Mouse (Mus musculus) neural tube, embryonic 12.5 days (tissue): ENCODE data around the gene Phactr1. TPM values are rescaled to one million over a fixed set of nuclear protein-coding genes. Genes with fewer than 3 reads are reported as not detected.

Experiments
- ATAC-seq: fragments of 200-750 bp; cut with Nextera tagmentation; 2 replicates; pipeline ENCODE4 v1.8.0; 2017; ENCODE audit warnings: low read depth, mild to moderate bottlenecking, moderate TSS enrichment, moderate library complexity; ENCODE audit not compliant: low FRiP score
- H3K27ac ChIP-seq: fragments of 300-500 bp; sonication (generic); 2 replicates; pipeline ENCODE4 v1.5.1; 2016
- H3K27me3 ChIP-seq: fragments of 300-500 bp; sonication (generic); replicated peaks from 2 replicates; pipeline ENCODE4 v1.6.1; 2016; ENCODE audit warnings: mild to moderate bottlenecking
- H3K36me3 ChIP-seq: fragments of 300-500 bp; sonication (generic); 2 replicates; pipeline ENCODE4 v1.6.1; 2016; ENCODE audit warnings: mild to moderate bottlenecking
- H3K4me1 ChIP-seq: fragments of 300-500 bp; sonication (generic); 2 replicates; pipeline ENCODE4 v1.6.1; 2016
- H3K4me2 ChIP-seq: fragments of 300-500 bp; sonication (generic); replicated peaks from 2 replicates; pipeline ENCODE4 v1.6.1; 2016; ENCODE audit warnings: mild to moderate bottlenecking
- H3K4me3 ChIP-seq: fragments of 300-500 bp; sonication (generic); 2 replicates; pipeline ENCODE4 v1.5.1; 2016
- H3K9ac ChIP-seq: fragments of 300-500 bp; sonication (generic); 2 replicates; pipeline ENCODE4 v1.6.1; 2016; ENCODE audit warnings: mild to moderate bottlenecking
- H3K9me3 ChIP-seq: fragments of 300-500 bp; sonication (generic); 2 replicates; pipeline ENCODE4 v1.6.1; 2016; ENCODE audit warnings: mild to moderate bottlenecking
- WGBS: fragments of 180-500 bp; shearing (Covaris S2); methylation state at CpG from one replicate; pipeline ENCODE4 v1.1.7; 2016; 5-methylcytosine and 5-hydroxymethylcytosine counted together
- polyA plus RNA-seq: library from polyadenylated mRNA; unstranded; fragments of >200 nt; fragmentation: Nextera tagmentation; extraction: Ambion mirVana; gene quantifications from 2 replicates; pipeline ENCODE4 v1.2.1, GENCODE M21; 2016

Gene Phactr1
- polyA plus RNA-seq, 1 experiment from 2014 or later: 47.5 TPM

DNA sequence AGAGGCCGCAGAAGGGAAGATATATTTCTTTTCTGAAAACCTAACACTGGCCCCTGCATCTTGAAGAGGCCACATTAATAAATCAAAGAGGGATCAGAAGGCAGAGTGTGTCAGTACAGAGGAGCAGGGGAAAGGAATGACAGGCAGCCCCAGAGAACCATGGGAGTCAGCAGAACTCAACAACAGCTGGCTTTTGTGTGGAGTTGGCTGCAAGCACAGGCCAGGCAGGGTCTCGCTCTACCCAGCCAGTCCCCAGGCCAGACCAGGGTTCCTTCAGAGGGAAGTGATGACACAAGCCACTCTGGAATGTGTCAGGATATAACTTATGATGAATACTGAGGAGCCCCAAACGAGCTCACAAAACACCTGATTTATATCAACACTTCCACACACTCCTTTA is 479.0 kb downstream of the Phactr1 start:
- no peaks in the 10 kb centered on the region for H3K27me3 ChIP-seq
- H3K36me3 ChIP-seq: peaks cover 25% of the 10 kb centered on the region
- no peaks in the 10 kb centered on the region for H3K9me3 ChIP-seq
- no peak overlapping the region for H3K4me2 ChIP-seq
- no peak overlapping the region for H3K4me3 ChIP-seq
- no peak overlapping the region for H3K27ac ChIP-seq
- no peak for ATAC-seq
- no peak overlapping the region for H3K9ac ChIP-seq
- WGBS: 53% methylated on average over 3 of the region's 3 CpGs
- H3K4me1 ChIP-seq: no peaks in the 10 kb centered on the region

DNA sequence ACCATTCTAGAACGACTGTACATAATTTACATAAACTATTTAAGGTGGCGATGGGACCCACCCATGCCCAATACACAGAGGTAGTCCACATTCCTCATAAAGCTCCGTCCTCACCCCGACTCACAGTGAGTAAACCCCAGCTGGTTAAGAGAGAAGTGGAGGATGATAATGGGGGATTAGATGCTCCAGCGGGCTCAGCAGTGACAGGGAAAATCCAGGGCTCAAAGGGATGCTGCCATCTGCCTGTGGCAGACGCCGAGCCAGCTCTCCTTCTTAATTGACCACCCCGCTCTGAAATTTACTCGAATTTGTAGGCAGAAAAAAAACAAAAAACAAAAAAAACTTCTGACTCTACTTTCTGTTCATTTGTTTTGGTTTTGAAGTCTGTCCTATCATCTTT is 487.3 kb downstream of the Phactr1 start:
- 82% methylated on average over 9 of the region's 9 CpGs for WGBS
- 0 out of 2 replicates have a peak, but pooled peaks cover 6% of the 10 kb centered on the region for H3K4me1 ChIP-seq
- no peak for ATAC-seq
- H3K36me3 ChIP-seq: peaks cover 13% of the 10 kb centered on the region
- no peaks in the 10 kb centered on the region for H3K27me3 ChIP-seq
- no peak overlapping the region for H3K4me2 ChIP-seq
- no peaks in the 10 kb centered on the region for H3K9me3 ChIP-seq
- H3K9ac ChIP-seq: no peak overlapping the region
- H3K4me3 ChIP-seq: no peak overlapping the region
- H3K27ac ChIP-seq: no peak overlapping the region

DNA sequence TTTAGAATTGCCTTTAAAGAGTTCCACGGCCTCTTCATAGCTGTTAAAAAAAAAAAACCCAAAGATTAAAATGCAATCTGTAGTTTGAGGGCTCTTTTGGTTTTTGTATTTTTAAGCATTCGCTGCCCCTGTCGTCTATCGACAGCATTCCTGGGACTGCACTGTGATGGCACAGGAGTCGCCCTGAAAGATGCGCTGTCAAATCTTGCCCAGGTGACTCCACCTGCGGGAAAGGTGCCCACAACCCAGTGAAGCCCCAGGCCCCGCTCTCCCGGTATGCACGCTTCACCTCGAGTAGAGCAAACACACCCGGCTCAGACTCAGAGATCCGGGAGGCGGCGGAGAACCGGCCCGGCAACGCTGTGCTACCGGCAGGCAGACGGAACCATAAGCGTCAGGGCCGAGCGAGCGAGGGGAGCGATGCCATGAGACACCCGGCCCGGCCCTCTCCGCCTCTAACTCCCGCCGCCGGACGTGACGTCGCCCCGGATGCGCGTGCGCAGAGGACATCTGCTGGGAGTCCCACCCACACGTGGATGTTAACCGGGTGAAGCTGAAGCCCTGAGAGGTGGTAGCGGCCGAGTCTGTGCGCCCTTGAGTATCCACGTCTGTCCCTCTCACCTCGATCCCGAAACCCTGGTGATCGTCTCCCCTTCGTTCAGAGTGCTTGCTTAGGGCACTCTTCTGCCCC is 490.7 kb downstream of the Phactr1 start, which contains the start of gene Tbc1d7:
Gene Tbc1d7 (minus strand): TSS at position 482 of the 691 bp plus-strand sequence.
- Histone ChIP-seq H3K27ac (no peak within 1 kb of the TSS), H3K4me1 (0 out of 2 replicates have a peak, but pooled peaks cover 6% of the 10 kb centered on the region), H3K9me3 (no peaks in the 10 kb centered on the region), H3K27me3 (no peaks in the 10 kb centered on the region), H3K4me2 (peak within 1 kb of the TSS; percentile 71), H3K4me3 (peak within 1 kb of the TSS; percentile 60), H3K36me3 (no peaks in the 10 kb centered on the region; the same call in 1 of the 2 replicates), H3K9ac (peak within 1 kb of the TSS; percentile 80)
- under 1% methylated on average over 48 of the region's 48 CpGs for WGBS
- ATAC-seq: peak; percentile 93

DNA sequence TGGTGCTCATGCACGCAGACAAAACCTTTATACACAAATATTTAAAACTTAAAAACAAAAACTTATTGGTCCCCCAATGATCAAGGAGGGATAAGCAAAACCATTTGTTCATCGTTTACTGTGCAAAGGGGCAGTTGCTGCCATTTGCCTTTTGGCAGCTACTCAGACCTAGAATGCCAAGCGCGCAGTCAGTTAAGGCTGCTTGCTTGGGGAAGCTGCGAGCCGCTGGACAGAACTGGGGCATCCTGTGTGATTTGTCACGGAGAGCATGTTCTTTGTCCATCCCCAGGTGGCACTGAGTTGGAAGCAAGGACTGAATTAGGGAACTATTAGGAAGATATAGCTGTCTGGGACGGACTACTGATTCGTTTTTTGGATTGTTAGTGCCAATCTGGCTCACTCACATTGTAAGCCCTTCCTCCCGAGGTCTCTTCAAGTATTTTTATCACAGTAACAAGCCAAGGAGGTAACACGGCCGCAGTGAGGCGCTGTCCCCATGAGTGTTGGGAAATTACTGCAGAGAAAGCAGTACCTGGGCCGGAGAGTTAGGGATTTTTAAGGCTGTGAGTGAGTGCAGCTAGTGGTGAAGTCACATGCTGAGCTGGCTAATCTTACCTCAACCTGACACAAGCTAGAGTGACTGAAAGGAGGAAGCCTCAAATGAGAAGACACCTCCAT is 491.8 kb downstream of the Phactr1 start:
- no peaks in the 10 kb centered on the region; the same call in 1 of the 2 replicates for H3K36me3 ChIP-seq
- H3K4me3 ChIP-seq: peak overlapping the region; percentile 60; the same call in 1 of the 2 replicates
- no peak overlapping the region for H3K27ac ChIP-seq
- no peaks in the 10 kb centered on the region for H3K9me3 ChIP-seq
- no peak overlapping the region; the same call in 1 of the 2 replicates for H3K9ac ChIP-seq
- 36% methylated on average over 14 of the region's 14 CpGs for WGBS
- H3K4me1 ChIP-seq: 0 out of 2 replicates have a peak, but pooled peaks cover 6% of the 10 kb centered on the region
- no peaks in the 10 kb centered on the region for H3K27me3 ChIP-seq
- ATAC-seq: no peak
- peak overlapping the region; percentile 71 for H3K4me2 ChIP-seq

DNA sequence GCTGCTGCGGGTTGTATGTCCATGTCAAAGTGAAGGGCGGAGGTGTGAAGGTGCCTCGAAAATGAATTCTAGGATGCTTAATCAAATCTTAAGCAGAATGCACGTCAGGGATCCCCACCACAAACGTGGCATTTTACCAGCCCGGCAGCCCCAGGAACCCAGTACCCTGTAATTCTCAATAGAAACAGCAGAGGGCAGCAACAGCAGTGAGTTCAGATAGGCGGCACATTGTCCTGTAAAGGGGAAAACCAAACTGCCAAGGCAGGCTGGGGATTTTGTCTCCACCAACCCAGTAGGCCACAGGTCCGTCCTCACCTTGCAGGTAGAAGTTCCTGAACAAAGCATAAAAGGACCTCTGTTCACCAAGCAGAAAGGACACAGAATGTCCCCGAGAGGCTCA is 492.8 kb downstream of the Phactr1 start:
- Histone ChIP-seq H3K9me3 (no peaks in the 10 kb centered on the region), H3K27ac (no peak overlapping the region), H3K27me3 (no peaks in the 10 kb centered on the region), H3K36me3 (no peaks in the 10 kb centered on the region), H3K9ac (no peak overlapping the region), H3K4me2 (no peak overlapping the region), H3K4me3 (no peak overlapping the region), H3K4me1 (0 out of 2 replicates have a peak, but pooled peaks cover 6% of the 10 kb centered on the region)
- no peak for ATAC-seq
- WGBS: 16% methylated on average over 9 of the region's 9 CpGs

DNA sequence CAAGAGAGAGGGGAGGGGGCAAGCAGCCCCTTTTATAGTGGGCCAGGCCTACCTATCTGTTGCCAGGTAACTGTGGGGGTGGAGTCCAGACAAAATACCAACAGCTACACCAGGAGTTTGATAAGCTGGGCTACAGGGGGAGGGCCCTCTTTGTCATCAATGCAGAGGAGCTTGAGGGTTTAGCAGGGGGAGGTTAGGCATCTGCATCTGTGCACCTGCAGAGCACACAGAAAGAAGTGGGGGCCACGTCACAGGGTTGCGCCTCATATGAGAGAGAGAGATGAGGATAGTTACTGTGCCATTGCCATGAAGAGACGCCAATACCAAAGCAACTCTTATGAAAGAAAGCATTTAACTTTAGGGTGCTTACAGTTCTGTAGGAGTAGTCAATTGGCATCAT is 496.3 kb downstream of the Phactr1 start:
- H3K27ac ChIP-seq: no peak overlapping the region
- no peak for ATAC-seq
- 0 out of 2 replicates have a peak, but pooled peaks cover 6% of the 10 kb centered on the region for H3K4me1 ChIP-seq
- no peak overlapping the region for H3K4me2 ChIP-seq
- no peak overlapping the region for H3K9ac ChIP-seq
- no peaks in the 10 kb centered on the region for H3K27me3 ChIP-seq
- no peak overlapping the region for H3K4me3 ChIP-seq
- H3K9me3 ChIP-seq: no peaks in the 10 kb centered on the region
- no peaks in the 10 kb centered on the region for H3K36me3 ChIP-seq
- 91% methylated on average over 3 of the region's 3 CpGs for WGBS

DNA sequence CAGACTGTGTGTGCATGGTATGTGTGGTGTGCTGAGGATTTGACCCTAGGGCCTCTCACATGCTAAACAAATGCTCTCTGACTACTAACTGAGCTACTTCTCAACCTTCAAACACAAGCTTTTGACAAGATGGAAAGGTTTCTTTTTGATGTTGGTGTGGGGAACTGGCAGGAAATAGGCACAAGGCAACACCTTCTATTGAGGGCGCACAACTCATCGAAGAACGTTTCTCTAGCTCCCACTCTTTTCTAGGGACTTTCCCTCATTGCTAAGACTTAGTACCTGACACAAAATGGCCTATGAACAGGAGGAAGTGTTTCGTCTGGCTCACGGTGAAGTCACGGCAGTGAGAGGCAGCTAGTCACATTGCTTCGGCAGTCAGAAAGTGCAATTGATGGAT is 496.9 kb downstream of the Phactr1 start:
- 89% methylated on average over 7 of the region's 7 CpGs for WGBS

DNA sequence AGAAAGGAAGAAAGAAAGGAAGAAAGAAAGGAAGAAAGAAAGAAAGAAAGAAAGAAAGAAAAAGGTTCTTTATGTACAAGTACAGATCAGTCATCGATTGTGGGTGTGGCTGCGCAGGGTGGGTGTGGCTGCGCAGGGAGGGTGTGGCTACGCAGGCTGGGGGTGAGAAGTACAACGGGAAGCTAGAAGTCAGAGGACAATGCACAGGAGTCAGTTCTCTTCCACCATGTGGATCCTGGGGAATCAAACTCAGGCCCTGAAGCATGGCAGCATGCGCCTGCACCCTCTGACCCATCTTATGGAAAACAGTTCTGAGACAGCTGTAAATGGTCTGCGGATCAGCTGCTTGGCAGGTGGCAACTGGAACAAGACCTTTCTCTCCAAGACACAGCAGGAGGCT is 500.7 kb downstream of the Phactr1 start:
- H3K36me3 ChIP-seq: no peaks in the 10 kb centered on the region
- ATAC-seq: no peak
- no peak overlapping the region for H3K9ac ChIP-seq
- H3K4me1 ChIP-seq: 0 out of 2 replicates have a peak, but pooled peaks cover 3% of the 10 kb centered on the region
- WGBS: 60% methylated on average over 7 of the region's 7 CpGs
- H3K4me3 ChIP-seq: no peak overlapping the region
- H3K27me3 ChIP-seq: no peaks in the 10 kb centered on the region
- H3K9me3 ChIP-seq: no peaks in the 10 kb centered on the region
- no peak overlapping the region for H3K27ac ChIP-seq
- no peak overlapping the region for H3K4me2 ChIP-seq

More for the DNA sequence above, 496.9 kb downstream of the Phactr1 start:
- Histone ChIP-seq H3K4me3 (no peak overlapping the region), H3K9ac (no peak overlapping the region), H3K4me1 (0 out of 2 replicates have a peak, but pooled peaks cover under 1% of the 10 kb centered on the region), H3K27ac (no peak overlapping the region), H3K4me2 (no peak overlapping the region), H3K9me3 (no peaks in the 10 kb centered on the region), H3K36me3 (no peaks in the 10 kb centered on the region), H3K27me3 (no peaks in the 10 kb centered on the region)
- ATAC-seq: no peak

DNA sequence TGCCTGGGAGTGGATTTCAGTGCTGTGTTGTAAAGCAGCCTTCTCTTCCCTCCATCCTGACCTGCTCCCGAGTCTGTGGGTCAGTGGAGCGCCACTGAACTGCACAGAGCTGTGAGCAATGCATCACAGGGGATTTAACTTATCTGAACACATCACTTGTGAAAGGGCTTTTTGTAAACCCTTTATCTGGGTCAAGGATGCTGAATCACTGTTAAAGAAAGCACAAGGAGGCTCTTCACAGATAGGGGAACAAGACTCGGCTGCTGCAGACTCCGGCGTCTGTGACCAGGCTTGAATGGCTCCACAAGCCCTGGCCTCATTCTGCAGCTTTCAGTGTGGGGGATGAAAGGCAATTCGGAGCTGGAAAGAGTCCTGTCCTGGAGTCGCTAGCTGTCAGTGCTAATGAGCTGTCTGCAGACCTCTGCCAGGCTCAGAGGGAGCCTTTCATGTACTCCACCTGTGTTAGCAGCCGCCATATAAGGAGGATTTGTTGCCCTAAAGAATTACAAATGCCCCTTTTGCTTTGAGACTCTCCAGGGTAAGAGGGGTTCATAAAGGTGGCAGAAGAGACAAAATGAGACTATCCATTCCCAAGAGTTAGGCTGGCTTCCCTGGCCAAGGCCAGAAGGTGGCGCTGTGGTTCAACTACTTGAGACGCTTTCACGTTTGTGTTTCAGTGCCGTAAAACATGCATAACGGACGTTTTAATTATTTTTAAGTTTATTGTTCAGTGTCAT is 502.2 kb downstream of the Phactr1 start:
- Histone ChIP-seq H3K9me3 (no peaks in the 10 kb centered on the region), H3K27me3 (no peaks in the 10 kb centered on the region), H3K36me3 (no peaks in the 10 kb centered on the region), H3K4me1 (0 out of 2 replicates have a peak, but pooled peaks cover 3% of the 10 kb centered on the region), H3K27ac (no peak overlapping the region), H3K4me2 (peak overlapping the region; percentile 48), H3K9ac (no peak overlapping the region), H3K4me3 (peak overlapping the region; percentile 11; the same call in 1 of the 2 replicates)
- ATAC-seq: peak; percentile 48
- 21% methylated on average over 14 of the region's 14 CpGs for WGBS

DNA sequence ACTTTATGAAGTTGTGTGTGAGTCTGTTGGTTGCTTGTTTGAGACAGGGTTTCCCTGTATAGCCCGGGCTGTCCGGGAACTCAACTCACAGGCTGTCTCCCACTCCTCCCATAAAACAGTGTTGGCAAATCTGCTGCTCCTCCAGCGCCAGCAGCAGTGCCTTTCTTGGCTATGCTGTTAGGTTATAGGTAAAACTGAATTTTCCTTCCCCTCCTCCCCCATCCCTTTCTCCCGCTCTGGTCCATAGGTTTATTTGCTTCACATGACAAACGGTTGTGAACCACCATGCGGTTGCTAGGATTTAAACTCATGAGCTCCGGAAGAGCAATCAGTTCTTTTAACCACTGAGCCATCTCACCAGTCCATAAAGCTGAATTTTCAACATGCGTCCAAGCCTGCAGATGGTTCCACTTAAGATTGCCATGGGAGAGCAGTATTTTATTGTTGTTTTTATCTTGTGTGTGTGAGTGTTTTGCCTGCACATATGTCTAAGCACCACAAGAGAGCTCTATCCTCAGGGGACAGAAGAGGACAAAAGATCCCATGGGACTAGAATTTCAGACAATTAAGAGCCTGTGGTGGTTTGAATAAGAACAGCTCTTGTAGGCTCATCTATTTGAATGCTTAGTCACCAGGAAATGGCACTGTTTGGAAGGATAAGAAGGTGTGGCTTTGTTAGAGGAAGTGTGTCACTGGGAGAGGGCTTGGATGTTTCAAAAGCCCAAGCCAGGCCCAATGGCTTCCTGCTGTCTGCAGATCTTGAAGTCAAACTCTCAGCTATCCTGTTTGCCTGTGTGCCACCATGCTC is 503.0 kb downstream of the Phactr1 start:
- Histone ChIP-seq H3K4me2 (peak overlapping the region; percentile 48), H3K27me3 (no peaks in the 10 kb centered on the region), H3K9me3 (no peaks in the 10 kb centered on the region), H3K9ac (no peak overlapping the region), H3K4me3 (peak overlapping the region; percentile 11; the same call in 1 of the 2 replicates), H3K4me1 (0 out of 2 replicates have a peak, but pooled peaks cover 3% of the 10 kb centered on the region), H3K27ac (no peak overlapping the region), H3K36me3 (no peaks in the 10 kb centered on the region)
- ATAC-seq: peak; percentile 68
- WGBS: 53% methylated on average over 8 of the region's 8 CpGs

DNA sequence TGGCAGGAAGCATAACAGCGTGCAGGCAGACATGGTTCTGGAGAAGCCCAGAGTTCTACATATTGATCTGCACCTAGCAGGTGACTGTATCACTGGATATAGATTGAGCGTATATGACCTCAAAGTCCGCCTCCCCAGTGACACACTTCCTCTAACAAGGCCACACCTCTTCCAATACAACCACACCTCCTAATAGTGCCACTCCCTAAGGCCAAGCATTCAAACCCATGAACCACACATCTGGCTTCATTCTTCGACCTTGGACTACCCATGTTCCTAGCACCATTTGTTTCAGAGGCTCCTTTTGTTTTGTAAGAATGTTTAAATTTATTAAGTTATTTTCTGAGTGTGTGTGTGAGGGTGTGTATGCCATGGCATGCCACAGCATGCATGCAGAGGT is 507.3 kb downstream of the Phactr1 start:
- Histone ChIP-seq H3K4me2 (no peak overlapping the region), H3K9me3 (no peaks in the 10 kb centered on the region), H3K27me3 (0 out of 2 replicates have a peak, but pooled peaks cover 4% of the 10 kb centered on the region), H3K4me1 (peaks cover 5% of the 10 kb centered on the region; the same call in 1 of the 2 replicates), H3K36me3 (no peaks in the 10 kb centered on the region), H3K27ac (no peak overlapping the region), H3K9ac (no peak overlapping the region), H3K4me3 (no peak overlapping the region)
- ATAC-seq: no peak
- 97% methylated on average over 4 of the region's 4 CpGs for WGBS
